Mouse (Mus musculus): ENCODE data around the gene Tac4.

Gene Tac4

GRCm38 (mm10) chr11:95310648-95311424, 49.5 kb downstream of the Tac4 start:
- CTCF ChIA-PET = interaction anchor here (0.6 to 0.7 kb wide), 3 partner anchors 11 to 340 kb away, joined by 3 read pairs; no protein-coding TSS in a partner anchor

- CTCF ChIA-PET = no interaction called here
These were observed 50.1 kb downstream of the Tac4 start for GRCm38 (mm10) chr11:95311425-95311807.

- CTCF ChIA-PET = no interaction called here
These were observed 54.1 kb downstream of the Tac4 start for GRCm38 (mm10) chr11:95315215-95315955.

GRCm38 (mm10) chr11:95318116-95318515, 56.8 kb downstream of the Tac4 start:
- CTCF ChIA-PET = interaction anchor here (1.1 kb wide), 1 partner anchor 13 kb away, joined by 3 read pairs; no protein-coding TSS in a partner anchor

Measured in spleen, embryonic (tissue).